In genomic region chr5:91852330-91852729, GRCm38 (mm10) we compare ENCODE assay signal across 24 mouse cellular contexts.
DNase-seq lines count a peak whose midpoint lies in the region; ATAC-seq and TF ChIP-seq lines count a peak whose summit lies in the region.
"Had no signal": no experiment of that assay in that cellular context is flagged by ENCODE, and none has a peak within 500 bp of the region (broad histone marks: within the 10 kb centered on the region; RNA-seq: fewer than 3 reads in every experiment).

No protein-coding gene starts in this region.

- H3K4me2 ChIP-seq in liver, embryonic 12.5 days, result no peak overlapping the region
- no peak overlapping the region for H3K4me2 ChIP-seq in liver, embryonic 11.5 days
- H3K4me2 ChIP-seq in midbrain, embryonic 11.5 days, result no peak overlapping the region
- no peak overlapping the region for H3K4me2 ChIP-seq in midbrain, postnatal 0 days (ENCODE audit: low read depth, low read length, poor library complexity, severe bottlenecking)
- H3K4me2 ChIP-seq: embryonic facial prominence, embryonic 13.5 days; embryonic facial prominence, embryonic 15.5 days; forebrain, embryonic 12.5 days had no signal

- no peaks in the 10 kb centered on the region for H3K27me3 ChIP-seq in liver, embryonic 12.5 days (replicated peaks)
- H3K27me3 ChIP-seq in liver, embryonic 11.5 days (replicated peaks; ENCODE audit: control insufficient read depth, insufficient read depth, low read length), result no peaks in the 10 kb centered on the region
- H3K27me3 ChIP-seq in midbrain, embryonic 11.5 days (ENCODE audit: control insufficient read depth, insufficient read depth, low read length), result no peaks in the 10 kb centered on the region
- no peaks in the 10 kb centered on the region for H3K27me3 ChIP-seq in midbrain, postnatal 0 days (ENCODE audit: insufficient read depth, low read length)
- H3K27me3 ChIP-seq: CH12.LX; embryonic facial prominence, embryonic 13.5 days; embryonic facial prominence, embryonic 15.5 days; forebrain, embryonic 12.5 days had no signal

- H3K36me3 ChIP-seq in liver, embryonic 12.5 days, result no peaks in the 10 kb centered on the region
- no peaks in the 10 kb centered on the region for H3K36me3 ChIP-seq in liver, embryonic 11.5 days (ENCODE audit: control insufficient read depth, insufficient read depth, low read length)
- no peaks in the 10 kb centered on the region for H3K36me3 ChIP-seq in midbrain, embryonic 11.5 days (ENCODE audit: control insufficient read depth, insufficient read depth, low read length)
- no peaks in the 10 kb centered on the region for H3K36me3 ChIP-seq in midbrain, postnatal 0 days (ENCODE audit: insufficient read depth, low read length)
- H3K36me3 ChIP-seq: embryonic facial prominence, embryonic 13.5 days; embryonic facial prominence, embryonic 15.5 days; forebrain, embryonic 10.5 days; forebrain, embryonic 12.5 days; G1E had no signal

- no peak for DNase-seq in liver, embryonic 11.5 days (ENCODE audit: low spot score)
- DNase-seq in midbrain, embryonic 11.5 days (ENCODE audit: low spot score, missing footprints), result peak; percentile 37
- DNase-seq in midbrain, postnatal 0 days (ENCODE audit: low spot score), result no peak
- DNase-seq: adrenal gland, adult 2 months; adrenal gland, postnatal 10 days; adrenal gland, postnatal 25 days; cerebellum, adult 11 months; cerebellum, adult 18-20 months; cerebellum, adult 8-10 months; cerebellum, adult 9-11 months; cerebellum, postnatal 14 days; cerebellum, postnatal 36 days; embryo, embryonic 11 days had no signal

- H3K27ac ChIP-seq in liver, embryonic 12.5 days, result peak overlapping the region; percentile 93; the same call in 1 of the 2 replicates
- H3K27ac ChIP-seq in liver, embryonic 11.5 days (ENCODE audit: low read depth, low read length), result no peak overlapping the region
- no peak overlapping the region for H3K27ac ChIP-seq in midbrain, embryonic 11.5 days (ENCODE audit: low read depth, low read length)
- no peak overlapping the region for H3K27ac ChIP-seq in midbrain, postnatal 0 days (ENCODE audit: low read depth, low read length)
- H3K27ac ChIP-seq: embryonic facial prominence, embryonic 13.5 days; forebrain, embryonic 10.5 days; forebrain, embryonic 12.5 days had no signal

- no peak for ATAC-seq in liver, embryonic 12.5 days
- ATAC-seq in liver, embryonic 11.5 days (replicated peaks; ENCODE audit: low FRiP score), result no peak
- no peak for ATAC-seq in midbrain, embryonic 11.5 days (ENCODE audit: low FRiP score)
- no peak for ATAC-seq in midbrain, postnatal 0 days (ENCODE audit: low FRiP score)
- no peak for ATAC-seq in CD4-positive, CD25-positive, alpha-beta regulatory T cell, adult 4 months
- ATAC-seq: forebrain, embryonic 14.5 days; forebrain, embryonic 16.5 days had no signal

- no peak for TF ChIP-seq CTCF in midbrain, postnatal 0 days (IDR thresholded peaks at IDR 0.05)

- no peak overlapping the region for H3K9ac ChIP-seq in liver, embryonic 12.5 days
- no peak overlapping the region for H3K9ac ChIP-seq in liver, embryonic 11.5 days (ENCODE audit: low read depth, low read length)
- H3K9ac ChIP-seq in midbrain, embryonic 11.5 days (ENCODE audit: low read length), result no peak overlapping the region
- H3K9ac ChIP-seq in midbrain, postnatal 0 days (replicated peaks; ENCODE audit: low read length, poor library complexity, severe bottlenecking), result no peak overlapping the region
- H3K9ac ChIP-seq: embryonic facial prominence, embryonic 13.5 days; embryonic facial prominence, embryonic 15.5 days; forebrain, embryonic 12.5 days had no signal

- no peaks in the 10 kb centered on the region for H3K9me3 ChIP-seq in liver, embryonic 12.5 days (replicated peaks)
- H3K9me3 ChIP-seq in liver, embryonic 11.5 days (ENCODE audit: control insufficient read depth, low read length), result no peaks in the 10 kb centered on the region
- H3K9me3 ChIP-seq in midbrain, embryonic 11.5 days (ENCODE audit: control insufficient read depth, low read length), result no peaks in the 10 kb centered on the region
- H3K9me3 ChIP-seq in midbrain, postnatal 0 days (ENCODE audit: low read length), result no peaks in the 10 kb centered on the region
- H3K9me3 ChIP-seq: embryonic facial prominence, embryonic 13.5 days; embryonic facial prominence, embryonic 15.5 days; forebrain, embryonic 10.5 days; forebrain, embryonic 12.5 days; G1E had no signal

- WGBS in liver, embryonic 12.5 days (ENCODE audit: insufficient replicate concordance), result 61% methylated on average over 4 of the region's 4 CpGs
- WGBS in liver, embryonic 11.5 days, result 70% methylated on average over 4 of the region's 4 CpGs
- WGBS in midbrain, embryonic 11.5 days, result 74% methylated on average over 4 of the region's 4 CpGs
- 73% methylated on average over 4 of the region's 4 CpGs for WGBS in midbrain, postnatal 0 days

- peaks cover 54% of the 10 kb centered on the region for H3K4me1 ChIP-seq in liver, embryonic 12.5 days
- H3K4me1 ChIP-seq in liver, embryonic 11.5 days (replicated peaks; ENCODE audit: control insufficient read depth, insufficient read depth, low read length), result peaks cover 12% of the 10 kb centered on the region
- no peaks in the 10 kb centered on the region for H3K4me1 ChIP-seq in midbrain, embryonic 11.5 days (ENCODE audit: control insufficient read depth, insufficient read depth, low read length)
- H3K4me1 ChIP-seq in midbrain, postnatal 0 days (ENCODE audit: insufficient read depth, low read length), result no peaks in the 10 kb centered on the region
- H3K4me1 ChIP-seq: forebrain, embryonic 10.5 days; forebrain, embryonic 12.5 days had no signal

- H3K4me3 ChIP-seq in liver, embryonic 12.5 days, result no peak overlapping the region
- no peak overlapping the region for H3K4me3 ChIP-seq in liver, embryonic 11.5 days (ENCODE audit: low read depth, low read length)
- H3K4me3 ChIP-seq in midbrain, embryonic 11.5 days (ENCODE audit: low read depth, low read length), result no peak overlapping the region
- no peak overlapping the region for H3K4me3 ChIP-seq in midbrain, postnatal 0 days (ENCODE audit: low read depth, low read length)
- H3K4me3 ChIP-seq: embryonic facial prominence, embryonic 13.5 days; embryonic facial prominence, embryonic 15.5 days; erythroblast, embryonic 14.5 days; forebrain, embryonic 10.5 days; forebrain, embryonic 12.5 days had no signal
